Mouse (Mus musculus) midbrain, embryonic 14.5 days (tissue): ENCODE data around the gene Nos1. TPM values are rescaled to one million over a fixed set of nuclear protein-coding genes. Genes with fewer than 3 reads are reported as not detected.

Experiments
- ATAC-seq: fragments of 200-750 bp; cut with Nextera tagmentation; 2 replicates; pipeline ENCODE4 v1.8.0; 2017; ENCODE audit warnings: moderate number of reproducible peaks, moderate library complexity; ENCODE audit not compliant: low FRiP score, low TSS enrichment
- DNase-seq: peaks from one replicate; pipeline ENCODE4 v3.0.0-alpha.2; 2015
- H3K27ac ChIP-seq: fragments of 300-500 bp; sonication (generic); replicated peaks from 2 replicates; pipeline ENCODE4 v1.5.1; 2014; ENCODE audit warnings: mild to moderate bottlenecking, low read depth, low read length, moderate library complexity
- H3K27me3 ChIP-seq: fragments of 300-500 bp; sonication (generic); 2 replicates; pipeline ENCODE4 v1.6.1; 2014; ENCODE audit warnings: low read length, control low read depth, mixed read lengths; ENCODE audit not compliant: control insufficient read depth, insufficient read depth
- H3K36me3 ChIP-seq: fragments of 300-500 bp; sonication (generic); 2 replicates; pipeline ENCODE4 v1.6.1; 2014; ENCODE audit warnings: low read length, control low read depth; ENCODE audit not compliant: control insufficient read depth, insufficient read depth
- H3K4me1 ChIP-seq: fragments of 300-500 bp; sonication (generic); 2 replicates; pipeline ENCODE4 v1.6.1; 2014; ENCODE audit warnings: mild to moderate bottlenecking, antibody characterized with exemption, low read length, control low read depth; ENCODE audit not compliant: control insufficient read depth, insufficient read depth
- H3K4me2 ChIP-seq: fragments of 300-500 bp; sonication (generic); 2 replicates; pipeline ENCODE4 v1.6.1; 2014; ENCODE audit warnings: mild to moderate bottlenecking, low read length, moderate library complexity
- H3K4me3 ChIP-seq: fragments of 300-500 bp; sonication (generic); replicated peaks from 2 replicates; pipeline ENCODE4 v1.5.1; 2014; ENCODE audit warnings: low read depth, low read length
- H3K9ac ChIP-seq: fragments of 300-500 bp; sonication (generic); replicated peaks from 2 replicates; pipeline ENCODE4 v1.6.1; 2014; ENCODE audit warnings: mild to moderate bottlenecking, low read length, moderate library complexity
- H3K9me3 ChIP-seq: fragments of 300-500 bp; sonication (generic); 2 replicates; pipeline ENCODE4 v1.6.1; 2016; ENCODE audit warnings: low read length, control low read depth, mixed read lengths; ENCODE audit not compliant: control insufficient read depth
- whole genome bisulfite sequencing: fragments of 180-500 bp; shearing (Covaris S2); extraction: QIAGEN DNeasy Blood & Tissue Kit; methylation state at CpG from one replicate; pipeline ENCODE4 v1.1.7; 2014; 5-methylcytosine and 5-hydroxymethylcytosine counted together
- polyA plus RNA-seq: library from polyadenylated mRNA; unstranded; fragments of >200 nt; fragmentation: Nextera tagmentation; extraction: Ambion mirVana; gene quantifications from 2 replicates; pipeline ENCODE4 v1.2.1, GENCODE M21; 2014

Gene Nos1
- polyA plus RNA-seq, 1 experiment from 2014 or later: 2.5 TPM

GRCm38 (mm10) chr5:117891545-117891944 lies 110.7 kb downstream of the Nos1 start:
- ATAC-seq: no peak
- no peak for DNase-seq
- H3K9me3 ChIP-seq: no peaks in the 10 kb centered on the region
- H3K4me1 ChIP-seq: no peaks in the 10 kb centered on the region
- H3K36me3 ChIP-seq: no peaks in the 10 kb centered on the region
- 90% methylated on average over 5 of the region's 5 CpGs for WGBS
- no peak overlapping the region for H3K4me2 ChIP-seq
- no peak overlapping the region for H3K4me3 ChIP-seq
- no peak overlapping the region for H3K27ac ChIP-seq
- no peaks in the 10 kb centered on the region for H3K27me3 ChIP-seq
- H3K9ac ChIP-seq: no peak overlapping the region

GRCm38 (mm10) chr5:117894050-117894449 lies 113.2 kb downstream of the Nos1 start:
- WGBS: 91% methylated on average over 5 of the region's 5 CpGs

GRCm38 (mm10) chr5:117898055-117898806 lies 117.4 kb downstream of the Nos1 start:
- Histone ChIP-seq H3K9me3 (no peaks in the 10 kb centered on the region), H3K27ac (no peak overlapping the region), H3K4me1 (peaks cover 12% of the 10 kb centered on the region; the same call in 1 of the 2 replicates), H3K36me3 (no peaks in the 10 kb centered on the region), H3K4me2 (no peak overlapping the region), H3K9ac (no peak overlapping the region), H3K4me3 (no peak overlapping the region), H3K27me3 (no peaks in the 10 kb centered on the region)
- ATAC-seq (no peak), DNase-seq (peak; percentile 58)
- 10% methylated on average over 9 of the region's 9 CpGs for WGBS

More at GRCm38 (mm10) chr5:117894050-117894449, 113.2 kb downstream of the Nos1 start:
- Histone ChIP-seq H3K4me1 (0 out of 2 replicates have a peak, but pooled peaks cover 4% of the 10 kb centered on the region), H3K27me3 (no peaks in the 10 kb centered on the region), H3K9ac (no peak overlapping the region), H3K27ac (no peak overlapping the region), H3K9me3 (no peaks in the 10 kb centered on the region), H3K4me2 (no peak overlapping the region), H3K36me3 (no peaks in the 10 kb centered on the region), H3K4me3 (no peak overlapping the region)
- DNase-seq (no peak), ATAC-seq (no peak)

- no peak overlapping the region for H3K9ac ChIP-seq
- peaks cover 12% of the 10 kb centered on the region; the same call in 1 of the 2 replicates for H3K4me1 ChIP-seq
- ATAC-seq (no peak), DNase-seq (peak; percentile 12)
- H3K9me3 ChIP-seq: no peaks in the 10 kb centered on the region
- WGBS: 83% methylated on average over 10 of the region's 10 CpGs
- H3K4me2 ChIP-seq: no peak overlapping the region
- no peak overlapping the region for H3K27ac ChIP-seq
- H3K36me3 ChIP-seq: no peaks in the 10 kb centered on the region
- no peaks in the 10 kb centered on the region for H3K27me3 ChIP-seq
- H3K4me3 ChIP-seq: no peak overlapping the region
Observed at GRCm38 (mm10) chr5:117899361-117899760, 118.5 kb downstream of the Nos1 start.

DNA sequence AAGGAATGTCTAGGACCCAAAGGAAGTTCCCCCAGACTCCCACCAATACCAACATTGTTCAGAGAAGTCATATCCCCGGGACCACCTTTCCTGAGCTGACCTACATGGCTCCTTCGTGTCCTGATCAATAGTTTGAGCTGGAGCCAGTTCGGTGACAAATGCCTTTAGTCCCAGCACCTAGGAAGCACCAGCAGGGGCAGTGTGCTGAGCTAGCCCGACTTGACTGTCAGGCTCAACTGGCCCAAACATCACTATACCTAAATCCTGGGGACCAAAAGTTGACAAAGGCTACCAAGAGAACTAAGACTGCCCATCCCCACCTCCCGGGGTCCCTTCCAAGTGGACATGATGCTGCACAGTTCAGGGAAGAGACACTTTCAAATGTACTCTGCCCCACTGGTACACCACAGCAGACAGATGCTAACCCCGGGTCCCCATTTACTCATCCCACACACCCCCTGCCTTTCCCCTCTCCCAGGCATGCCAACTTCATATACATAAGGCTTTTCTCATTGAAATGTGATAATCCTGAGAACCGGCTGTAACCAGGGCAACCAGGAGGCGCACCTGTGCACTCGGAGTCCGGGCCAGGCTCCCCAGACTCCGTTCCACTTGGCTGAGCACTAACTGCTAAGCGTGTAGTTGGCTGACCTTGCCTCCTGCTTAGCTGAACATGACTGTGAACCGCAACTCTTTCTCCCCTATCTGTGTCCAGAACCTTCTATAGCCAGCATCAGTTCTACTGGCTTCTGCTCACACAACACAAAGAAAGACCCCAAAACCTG lies 120.3 kb downstream of the Nos1 start:
- no peak for ATAC-seq
- DNase-seq: peak; percentile 60
- 8% methylated on average over 13 of the region's 13 CpGs for WGBS
- no peaks in the 10 kb centered on the region for H3K36me3 ChIP-seq
- no peaks in the 10 kb centered on the region for H3K9me3 ChIP-seq
- no peak overlapping the region for H3K4me2 ChIP-seq
- H3K27ac ChIP-seq: no peak overlapping the region
- peaks cover 12% of the 10 kb centered on the region; the same call in 1 of the 2 replicates for H3K4me1 ChIP-seq
- no peak overlapping the region for H3K4me3 ChIP-seq
- no peaks in the 10 kb centered on the region for H3K27me3 ChIP-seq
- H3K9ac ChIP-seq: no peak overlapping the region

GRCm38 (mm10) chr5:117903534-117903933 lies 122.7 kb downstream of the Nos1 start:
- DNase-seq: peak; percentile 19
- Histone ChIP-seq H3K36me3 (no peaks in the 10 kb centered on the region), H3K9me3 (no peaks in the 10 kb centered on the region), H3K9ac (no peak overlapping the region), H3K4me3 (no peak overlapping the region), H3K27ac (no peak overlapping the region), H3K4me2 (no peak overlapping the region), H3K27me3 (no peaks in the 10 kb centered on the region), H3K4me1 (peaks cover 10% of the 10 kb centered on the region; the same call in 1 of the 2 replicates)
- no peak for ATAC-seq
- 26% methylated on average over 7 of the region's 7 CpGs for WGBS

DNA sequence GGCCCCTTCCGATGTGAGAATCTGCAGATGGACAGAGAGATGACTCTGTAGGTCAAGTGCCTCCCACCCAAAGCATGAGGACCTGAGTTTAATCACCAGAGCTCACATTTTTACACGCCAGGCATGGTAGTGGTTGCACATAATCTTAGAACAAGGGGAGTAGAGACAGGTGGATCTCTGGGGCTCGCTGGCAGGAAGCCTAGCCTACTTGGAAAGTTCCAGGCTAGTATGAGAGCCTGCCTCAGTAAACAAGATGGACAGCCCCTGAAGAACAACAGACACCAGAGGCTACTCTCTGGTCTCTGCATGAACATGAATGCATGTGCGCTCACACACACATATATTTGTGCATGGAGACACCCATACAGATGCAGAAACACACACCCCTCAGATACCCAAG lies 124.9 kb downstream of the Nos1 start:
- Histone ChIP-seq H3K36me3 (no peaks in the 10 kb centered on the region), H3K27me3 (no peaks in the 10 kb centered on the region), H3K4me2 (no peak overlapping the region), H3K4me1 (peaks cover 8% of the 10 kb centered on the region; the same call in 1 of the 2 replicates), H3K9ac (no peak overlapping the region), H3K4me3 (no peak overlapping the region), H3K9me3 (no peaks in the 10 kb centered on the region), H3K27ac (no peak overlapping the region)
- WGBS: 91% methylated on average over 4 of the region's 4 CpGs
- DNase-seq (no peak), ATAC-seq (no peak)

DNA sequence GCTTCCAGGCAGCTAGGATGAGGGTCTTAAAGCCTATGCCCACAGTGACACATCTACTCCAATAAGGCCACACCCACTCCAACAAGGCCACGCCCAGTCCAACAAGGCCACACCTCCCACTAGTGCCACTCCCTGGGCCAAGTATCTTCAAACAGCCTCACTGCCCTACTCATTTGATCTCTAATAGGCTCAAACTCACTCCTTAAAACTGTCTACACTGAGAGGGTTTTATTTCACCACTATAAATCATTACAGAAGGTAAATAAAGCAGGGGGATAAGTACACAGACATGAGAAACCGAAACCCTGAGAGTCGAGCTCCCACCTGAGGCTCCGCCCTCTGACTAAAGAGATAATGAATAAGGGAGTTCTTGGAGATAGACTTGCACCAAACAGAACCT lies 128.7 kb downstream of the Nos1 start:
- H3K4me3 ChIP-seq: no peak overlapping the region
- no peak for ATAC-seq
- H3K4me1 ChIP-seq: no peaks in the 10 kb centered on the region
- no peak overlapping the region for H3K9ac ChIP-seq
- no peaks in the 10 kb centered on the region for H3K36me3 ChIP-seq
- H3K4me2 ChIP-seq: no peak overlapping the region
- DNase-seq: no peak
- H3K27ac ChIP-seq: no peak overlapping the region
- WGBS: 78% methylated on average over 4 of the region's 4 CpGs
- H3K27me3 ChIP-seq: no peaks in the 10 kb centered on the region
- H3K9me3 ChIP-seq: no peaks in the 10 kb centered on the region
